Mouse (Mus musculus) lung, adult 18-20 months (tissue): ENCODE measurements at regions not wholly inside any gene's neighbourhood (a gene's known extent, or its start where the extent isn't known, plus 50 kb on each side); places are given as distances from the start of the nearest gene placed in this dataset.

Experiments used
- DNase-seq, 2 experiments: peaks; one replicate each; pipeline ENCODE4 v3.0.0; 2022; ENCODE audit warnings: mixed read lengths in 2 of 2

- no peak for DNase-seq
Observed at GRCm38 (mm10) chr14:64580086-64580485, 476.0 kb downstream of the Prss52 start.

- no peak for DNase-seq
Observed at GRCm38 (mm10) chr14:64580862-64581261, 476.8 kb downstream of the Prss52 start.

GRCm38 (mm10) chr14:64581705-64582104 is 477.6 kb downstream of the Prss52 start:
- no peak for DNase-seq

GRCm38 (mm10) chr14:64582822-64583221 is 478.7 kb downstream of the Prss52 start:
- DNase-seq = no peak

- no peak for DNase-seq
Observed at GRCm38 (mm10) chr14:64584221-64584620, 480.1 kb downstream of the Prss52 start.

GRCm38 (mm10) chr14:64585081-64585470 is 481.0 kb downstream of the Prss52 start:
- DNase-seq = no peak

- DNase-seq = no peak
Observed at GRCm38 (mm10) chr14:64585471-64586192, 481.5 kb downstream of the Prss52 start.

GRCm38 (mm10) chr14:64586386-64586859 is 482.3 kb downstream of the Prss52 start:
- DNase-seq = no peak

GRCm38 (mm10) chr14:64586860-64587698 is 483.0 kb downstream of the Prss52 start:
- no peak for DNase-seq

GRCm38 (mm10) chr14:64587699-64588434 is 483.8 kb downstream of the Prss52 start:
- no peak for DNase-seq

- no peak for DNase-seq
Observed at GRCm38 (mm10) chr14:64588561-64588960, 484.5 kb downstream of the Prss52 start.

- DNase-seq = no peak
Observed at GRCm38 (mm10) chr14:64589126-64589525, 485.0 kb downstream of the Prss52 start.

- no peak for DNase-seq
Observed at GRCm38 (mm10) chr14:64589571-64590547, 485.8 kb downstream of the Prss52 start.

- DNase-seq = no peak
Observed at GRCm38 (mm10) chr14:64590611-64591010, 486.5 kb downstream of the Prss52 start.

GRCm38 (mm10) chr14:64591091-64591976 is 487.2 kb downstream of the Prss52 start:
- no peak for DNase-seq

GRCm38 (mm10) chr14:64592176-64592575 is 488.1 kb downstream of the Prss52 start:
- no peak for DNase-seq

GRCm38 (mm10) chr14:64592706-64593320 is 488.7 kb downstream of the Prss52 start:
- no peak for DNase-seq

- DNase-seq = no peak
Observed at GRCm38 (mm10) chr14:64593564-64593963, 489.5 kb downstream of the Prss52 start.

GRCm38 (mm10) chr14:64594021-64594561 is 490.0 kb downstream of the Prss52 start:
- no peak for DNase-seq
